Mouse (Mus musculus): ENCODE measurements at regions not wholly inside any gene's neighbourhood (a gene's known extent, or its start where the extent isn't known, plus 50 kb on each side); places are given as distances from the start of the nearest gene placed in this dataset.

GRCm38 (mm10) chr10:39261174-39262145 lies 97.9 kb upstream of the Ccn6 start:
- no peaks in the 10 kb centered on the region for H3K36me3 ChIP-seq (ENCODE audit: control insufficient read depth, insufficient read depth, low read length)
- H3K9me3 ChIP-seq (ENCODE audit: control insufficient read depth, low read depth, low read length), result no peaks in the 10 kb centered on the region
- peaks cover 16% of the 10 kb centered on the region; the same call in 1 of the 2 replicates for H3K4me1 ChIP-seq (ENCODE audit: control insufficient read depth, insufficient read depth, low read length)
- no peaks in the 10 kb centered on the region for H3K27me3 ChIP-seq (ENCODE audit: control insufficient read depth, insufficient read depth, low read length)
- H3K27ac ChIP-seq (ENCODE audit: low read length), result peak overlapping the region; percentile 64
- ATAC-seq (ENCODE audit: insufficient number of reproducible peaks, insufficient read depth, low FRiP score, low read depth), result peak; percentile 84
- no peak overlapping the region for H3K4me3 ChIP-seq (ENCODE audit: low read depth, low read length)
- WGBS, result 47% methylated on average over 8 of the region's 8 CpGs
- H3K9ac ChIP-seq (replicated peaks; ENCODE audit: low read depth, low read length), result no peak overlapping the region
- H3K4me2 ChIP-seq (replicated peaks; ENCODE audit: low read depth, low read length), result no peak overlapping the region

GRCm38 (mm10) chr10:39260061-39260460 lies 96.5 kb upstream of the Ccn6 start:
- no peaks in the 10 kb centered on the region for H3K27me3 ChIP-seq (ENCODE audit: control insufficient read depth, insufficient read depth, low read length)
- WGBS, result 96% methylated on average over 6 of the region's 6 CpGs
- ATAC-seq (ENCODE audit: insufficient number of reproducible peaks, insufficient read depth, low FRiP score, low read depth), result no peak
- H3K4me1 ChIP-seq (ENCODE audit: control insufficient read depth, insufficient read depth, low read length), result peaks cover 13% of the 10 kb centered on the region; the same call in 1 of the 2 replicates
- no peaks in the 10 kb centered on the region for H3K9me3 ChIP-seq (ENCODE audit: control insufficient read depth, low read depth, low read length)
- H3K36me3 ChIP-seq (ENCODE audit: control insufficient read depth, insufficient read depth, low read length), result no peaks in the 10 kb centered on the region
- no peak overlapping the region for H3K4me3 ChIP-seq (ENCODE audit: low read depth, low read length)
- no peak overlapping the region for H3K4me2 ChIP-seq (replicated peaks; ENCODE audit: low read depth, low read length)
- no peak overlapping the region for H3K9ac ChIP-seq (replicated peaks; ENCODE audit: low read depth, low read length)
- H3K27ac ChIP-seq (ENCODE audit: low read length), result no peak overlapping the region

- no peaks in the 10 kb centered on the region for H3K27me3 ChIP-seq (ENCODE audit: control insufficient read depth, insufficient read depth, low read length)
- 89% methylated on average over 2 of the region's 2 CpGs for WGBS
- peaks cover 9% of the 10 kb centered on the region; the same call in 1 of the 2 replicates for H3K4me1 ChIP-seq (ENCODE audit: control insufficient read depth, insufficient read depth, low read length)
- H3K9me3 ChIP-seq (ENCODE audit: control insufficient read depth, low read depth, low read length), result no peaks in the 10 kb centered on the region
- no peak overlapping the region for H3K9ac ChIP-seq (replicated peaks; ENCODE audit: low read depth, low read length)
- H3K36me3 ChIP-seq (ENCODE audit: control insufficient read depth, insufficient read depth, low read length), result no peaks in the 10 kb centered on the region
- H3K4me3 ChIP-seq (ENCODE audit: low read depth, low read length), result no peak overlapping the region
- no peak overlapping the region for H3K4me2 ChIP-seq (replicated peaks; ENCODE audit: low read depth, low read length)
- H3K27ac ChIP-seq (ENCODE audit: low read length), result no peak overlapping the region
- ATAC-seq (ENCODE audit: insufficient number of reproducible peaks, insufficient read depth, low FRiP score, low read depth), result no peak
Measured at GRCm38 (mm10) chr10:39257371-39258154, 94.0 kb upstream of the Ccn6 start.

DNA sequence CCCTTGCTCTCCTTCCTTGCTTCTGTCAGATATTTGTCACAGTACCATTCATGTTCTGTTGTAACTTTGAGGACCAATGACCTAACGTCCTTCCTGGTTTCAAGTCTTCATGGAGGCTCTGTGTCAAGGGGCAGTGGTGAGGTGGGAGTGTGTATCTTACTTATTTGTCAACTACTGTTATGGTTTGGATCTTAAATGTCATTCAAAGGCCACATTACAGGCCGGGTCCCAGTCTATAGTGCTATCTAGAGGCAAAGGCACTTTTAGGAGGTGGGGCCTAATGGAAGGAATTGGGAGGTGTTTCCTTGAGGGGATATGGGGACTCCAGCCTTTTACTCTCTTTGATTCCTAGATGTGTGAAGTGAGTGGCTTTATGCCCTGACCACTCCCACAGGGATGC lies 91.0 kb upstream of the Ccn6 start:
- H3K9ac ChIP-seq (replicated peaks; ENCODE audit: low read depth, low read length), result no peak overlapping the region
- H3K4me3 ChIP-seq (ENCODE audit: low read depth, low read length), result no peak overlapping the region
- no peak for ATAC-seq (ENCODE audit: insufficient number of reproducible peaks, insufficient read depth, low FRiP score, low read depth)
- H3K4me2 ChIP-seq (replicated peaks; ENCODE audit: low read depth, low read length), result no peak overlapping the region
- no peaks in the 10 kb centered on the region for H3K36me3 ChIP-seq (ENCODE audit: control insufficient read depth, insufficient read depth, low read length)
- 73% methylated on average over 2 of the region's 2 CpGs for WGBS
- no peaks in the 10 kb centered on the region for H3K4me1 ChIP-seq (ENCODE audit: control insufficient read depth, insufficient read depth, low read length)
- H3K27me3 ChIP-seq (ENCODE audit: control insufficient read depth, insufficient read depth, low read length), result no peaks in the 10 kb centered on the region
- no peak overlapping the region for H3K27ac ChIP-seq (ENCODE audit: low read length)
- H3K9me3 ChIP-seq (ENCODE audit: control insufficient read depth, low read depth, low read length), result no peaks in the 10 kb centered on the region

DNA sequence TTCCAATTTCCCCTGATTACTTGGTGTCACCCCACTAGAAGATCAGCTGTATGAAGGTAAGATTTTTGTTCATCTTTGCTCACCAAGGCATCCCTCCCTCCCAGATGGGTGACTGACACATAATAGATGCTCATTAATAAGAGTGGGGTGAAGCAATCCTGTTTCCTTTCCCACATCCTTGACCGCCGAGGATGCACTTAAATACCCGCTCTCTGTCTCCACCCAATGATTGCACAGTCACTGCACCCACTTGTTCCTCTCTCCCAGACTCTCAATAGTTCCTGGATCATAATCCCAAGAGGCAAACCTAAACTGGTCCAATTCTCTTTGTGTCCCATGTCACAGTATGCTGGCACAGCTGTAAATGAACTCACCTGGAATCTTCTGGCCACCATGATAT lies 86.4 kb upstream of the Ccn6 start:
- Histone ChIP-seq H3K9me3 (ENCODE audit: control insufficient read depth, low read depth, low read length) (no peaks in the 10 kb centered on the region), H3K27ac (ENCODE audit: low read length) (no peak overlapping the region), H3K4me3 (ENCODE audit: low read depth, low read length) (no peak overlapping the region), H3K4me1 (ENCODE audit: control insufficient read depth, insufficient read depth, low read length) (no peaks in the 10 kb centered on the region), H3K4me2 (replicated peaks; ENCODE audit: low read depth, low read length) (no peak overlapping the region), H3K36me3 (ENCODE audit: control insufficient read depth, insufficient read depth, low read length) (no peaks in the 10 kb centered on the region), H3K9ac (replicated peaks; ENCODE audit: low read depth, low read length) (no peak overlapping the region), H3K27me3 (ENCODE audit: control insufficient read depth, insufficient read depth, low read length) (no peaks in the 10 kb centered on the region)
- no peak for ATAC-seq (ENCODE audit: insufficient number of reproducible peaks, insufficient read depth, low FRiP score, low read depth)
- WGBS, result 88% methylated on average over 3 of the region's 3 CpGs

GRCm38 (mm10) chr10:39248486-39248885 lies 84.9 kb upstream of the Ccn6 start:
- Histone ChIP-seq H3K27ac (ENCODE audit: low read length) (no peak overlapping the region), H3K36me3 (ENCODE audit: control insufficient read depth, insufficient read depth, low read length) (no peaks in the 10 kb centered on the region), H3K9ac (replicated peaks; ENCODE audit: low read depth, low read length) (no peak overlapping the region), H3K4me1 (ENCODE audit: control insufficient read depth, insufficient read depth, low read length) (no peaks in the 10 kb centered on the region), H3K4me2 (replicated peaks; ENCODE audit: low read depth, low read length) (no peak overlapping the region), H3K9me3 (ENCODE audit: control insufficient read depth, low read depth, low read length) (no peaks in the 10 kb centered on the region), H3K27me3 (ENCODE audit: control insufficient read depth, insufficient read depth, low read length) (no peaks in the 10 kb centered on the region), H3K4me3 (ENCODE audit: low read depth, low read length) (no peak overlapping the region)
- 68% methylated on average over 4 of the region's 4 CpGs for WGBS
- no peak for ATAC-seq (ENCODE audit: insufficient number of reproducible peaks, insufficient read depth, low FRiP score, low read depth)

DNA sequence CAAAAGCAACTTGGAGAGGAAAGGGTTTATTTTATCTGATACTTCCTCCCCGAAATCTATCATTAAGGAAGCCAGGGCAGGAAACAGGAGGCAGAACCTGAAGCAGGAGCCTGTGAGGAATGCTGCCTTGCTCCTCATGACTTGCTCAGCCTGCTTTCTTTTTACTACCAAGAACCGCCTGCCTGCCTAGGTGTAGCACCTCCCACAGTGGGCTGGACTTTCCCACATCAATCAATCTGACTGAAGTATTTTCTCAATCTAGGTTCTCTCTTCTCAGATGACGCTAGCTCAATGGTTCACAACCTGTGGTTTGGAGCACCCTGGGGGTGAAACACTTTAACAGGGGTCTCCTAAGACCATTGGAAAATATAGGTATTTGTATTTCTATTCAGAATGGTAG lies 83.4 kb upstream of the Ccn6 start:
- WGBS, result 51% methylated on average over 3 of the region's 3 CpGs
- Histone ChIP-seq H3K4me3 (ENCODE audit: low read depth, low read length) (no peak overlapping the region), H3K9ac (replicated peaks; ENCODE audit: low read depth, low read length) (no peak overlapping the region), H3K4me2 (replicated peaks; ENCODE audit: low read depth, low read length) (no peak overlapping the region), H3K27ac (ENCODE audit: low read length) (no peak overlapping the region), H3K4me1 (ENCODE audit: control insufficient read depth, insufficient read depth, low read length) (no peaks in the 10 kb centered on the region), H3K36me3 (ENCODE audit: control insufficient read depth, insufficient read depth, low read length) (no peaks in the 10 kb centered on the region), H3K9me3 (ENCODE audit: control insufficient read depth, low read depth, low read length) (no peaks in the 10 kb centered on the region), H3K27me3 (ENCODE audit: control insufficient read depth, insufficient read depth, low read length) (no peaks in the 10 kb centered on the region)
- no peak for ATAC-seq (ENCODE audit: insufficient number of reproducible peaks, insufficient read depth, low FRiP score, low read depth)

- no peak overlapping the region for H3K4me2 ChIP-seq (replicated peaks; ENCODE audit: low read depth, low read length)
- no peaks in the 10 kb centered on the region; the same call in 1 of the 2 replicates for H3K4me1 ChIP-seq (ENCODE audit: control insufficient read depth, insufficient read depth, low read length)
- no peaks in the 10 kb centered on the region for H3K27me3 ChIP-seq (ENCODE audit: control insufficient read depth, insufficient read depth, low read length)
- no peak for ATAC-seq (ENCODE audit: insufficient number of reproducible peaks, insufficient read depth, low FRiP score, low read depth)
- no peak overlapping the region for H3K9ac ChIP-seq (replicated peaks; ENCODE audit: low read depth, low read length)
- WGBS, result 66% methylated on average over 4 of the region's 4 CpGs
- no peak overlapping the region for H3K27ac ChIP-seq (ENCODE audit: low read length)
- H3K4me3 ChIP-seq (ENCODE audit: low read depth, low read length), result no peak overlapping the region
- no peaks in the 10 kb centered on the region for H3K9me3 ChIP-seq (ENCODE audit: control insufficient read depth, low read depth, low read length)
- H3K36me3 ChIP-seq (ENCODE audit: control insufficient read depth, insufficient read depth, low read length), result no peaks in the 10 kb centered on the region
Measured at GRCm38 (mm10) chr10:39245141-39245540, 81.5 kb upstream of the Ccn6 start.

Measured in stomach, embryonic 14.5 days (tissue).